Mouse (Mus musculus): ENCODE results near the gene Iqcf5. TPM values are rescaled to one million over a fixed set of nuclear protein-coding genes. Genes with fewer than 3 reads are reported as not detected.
"Not testable (repeated sequence)": the region's sequence is repeated elsewhere in the genome, so short reads cannot be mapped to it uniquely, and the experiment has no call there.

Iqcf5 gene
- polyA plus RNA-seq, 1 experiment from 2014 or later = not detected

GRCm38 (mm10) chr9:106483606-106484005, 30.8 kb upstream of the Iqcf5 start:
- WGBS = 92% methylated on average over 17 of the region's 17 CpGs

GRCm38 (mm10) chr9:106485076-106485475, 29.3 kb upstream of the Iqcf5 start:
- H3K4me1 ChIP-seq (replicated peaks) = no peaks in the 10 kb centered on the region; the same call in 1 of the 2 replicates
- WGBS = 83% methylated on average over 10 of the region's 10 CpGs
- no peak overlapping the region for H3K27ac ChIP-seq
- H3K27me3 ChIP-seq (ENCODE audit: insufficient read depth, poor library complexity, severe bottlenecking) = no peaks in the 10 kb centered on the region
- H3K36me3 ChIP-seq = peaks cover 63% of the 10 kb centered on the region
- H3K9me3 ChIP-seq = no peaks in the 10 kb centered on the region
- no peak overlapping the region for H3K4me3 ChIP-seq
- no peak for DNase-seq (ENCODE audit: low spot score)

More at GRCm38 (mm10) chr9:106483606-106484005, 30.8 kb upstream of the Iqcf5 start:
- Histone ChIP-seq H3K36me3 (peaks cover 73% of the 10 kb centered on the region), H3K9me3 (no peaks in the 10 kb centered on the region), H3K4me3 (no peak overlapping the region), H3K27ac (no peak overlapping the region), H3K4me1 (replicated peaks) (peaks cover 7% of the 10 kb centered on the region; the same call in 1 of the 2 replicates), H3K27me3 (ENCODE audit: insufficient read depth, poor library complexity, severe bottlenecking) (no peaks in the 10 kb centered on the region)
- no peak for DNase-seq (ENCODE audit: low spot score)

DNA sequence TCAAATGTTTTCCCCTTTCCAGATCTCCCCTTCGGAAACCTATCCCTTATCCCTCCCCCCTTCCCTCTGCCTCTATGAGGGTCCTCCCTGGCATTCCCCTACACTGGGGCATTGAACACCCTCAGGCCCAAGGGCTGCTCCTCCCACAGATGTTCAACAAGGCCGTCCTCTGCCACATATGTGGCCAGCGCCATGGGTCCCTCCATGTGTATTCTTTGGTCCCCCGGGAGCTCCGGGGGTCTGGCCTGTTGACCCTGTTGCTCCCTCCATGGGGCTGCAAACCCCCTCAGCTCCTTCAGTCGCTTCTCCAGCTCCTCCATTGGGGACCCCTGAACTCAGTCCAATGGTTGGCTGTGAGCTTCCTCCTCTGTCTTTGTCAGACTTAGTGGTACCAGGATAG, 26.8 kb upstream of the Iqcf5 start:
- H3K4me3 ChIP-seq; H3K27ac ChIP-seq; H3K4me1 ChIP-seq (replicated peaks); DNase-seq (ENCODE audit: low spot score); H3K27me3 ChIP-seq (ENCODE audit: insufficient read depth, poor library complexity, severe bottlenecking); H3K9me3 ChIP-seq: not testable (repeated sequence)
- WGBS = 81% methylated on average over 6 of the region's 6 CpGs
- peaks cover 40% of the 10 kb centered on the region for H3K36me3 ChIP-seq

GRCm38 (mm10) chr9:106499667-106500066, 14.7 kb upstream of the Iqcf5 start, which contains the start of gene Iqcf1:
Gene Iqcf1, plus strand, starts transcription at chr9:106499967.
- 90% methylated on average over 6 of the region's 6 CpGs for WGBS
- no peak for DNase-seq (ENCODE audit: low spot score)

GRCm38 (mm10) chr9:106501846-106502245, 12.5 kb upstream of the Iqcf5 start:
- Histone ChIP-seq H3K27me3 (ENCODE audit: insufficient read depth, poor library complexity, severe bottlenecking) (no peaks in the 10 kb centered on the region), H3K27ac (no peak overlapping the region), H3K4me3 (no peak overlapping the region), H3K9me3 (no peaks in the 10 kb centered on the region), H3K4me1 (replicated peaks) (no peaks in the 10 kb centered on the region), H3K36me3 (no peaks in the 10 kb centered on the region)
- WGBS = 90% methylated on average over 22 of the region's 22 CpGs
- DNase-seq (ENCODE audit: low spot score) = no peak

More at GRCm38 (mm10) chr9:106499667-106500066, 14.7 kb upstream of the Iqcf5 start, which contains the start of gene Iqcf1:
- Histone ChIP-seq H3K27ac (no peak within 1 kb of the TSS), H3K4me3 (no peak within 1 kb of the TSS), H3K9me3 (no peaks in the 10 kb centered on the region), H3K4me1 (replicated peaks) (no peaks in the 10 kb centered on the region), H3K36me3 (no peaks in the 10 kb centered on the region), H3K27me3 (ENCODE audit: insufficient read depth, poor library complexity, severe bottlenecking) (no peaks in the 10 kb centered on the region)

DNA sequence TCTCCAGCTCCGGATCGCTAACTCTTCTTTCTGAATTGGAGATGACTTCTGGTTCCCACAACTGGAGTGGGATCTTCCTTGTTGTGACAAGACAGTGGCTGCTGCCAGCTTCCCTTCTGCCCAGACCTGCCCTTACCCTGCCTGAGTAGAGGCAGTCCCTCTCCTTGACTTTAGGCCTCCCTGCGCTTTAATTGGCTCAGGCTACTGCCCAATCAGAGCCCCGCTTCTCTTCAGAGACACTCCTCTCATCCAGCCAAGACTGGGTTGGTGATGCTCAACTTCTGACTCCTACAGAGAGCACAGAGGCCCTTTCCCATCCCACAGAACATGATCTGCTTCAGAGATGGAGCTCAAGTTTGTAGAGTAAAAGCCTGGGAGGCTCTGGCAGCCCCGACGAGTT, 10.1 kb upstream of the Iqcf5 start:
- Histone ChIP-seq H3K27ac (no peak overlapping the region), H3K4me1 (replicated peaks) (no peaks in the 10 kb centered on the region), H3K9me3 (no peaks in the 10 kb centered on the region), H3K27me3 (ENCODE audit: insufficient read depth, poor library complexity, severe bottlenecking) (no peaks in the 10 kb centered on the region), H3K4me3 (no peak overlapping the region), H3K36me3 (no peaks in the 10 kb centered on the region)
- no peak for DNase-seq (ENCODE audit: low spot score)
- 67% methylated on average over 6 of the region's 6 CpGs for WGBS

DNA sequence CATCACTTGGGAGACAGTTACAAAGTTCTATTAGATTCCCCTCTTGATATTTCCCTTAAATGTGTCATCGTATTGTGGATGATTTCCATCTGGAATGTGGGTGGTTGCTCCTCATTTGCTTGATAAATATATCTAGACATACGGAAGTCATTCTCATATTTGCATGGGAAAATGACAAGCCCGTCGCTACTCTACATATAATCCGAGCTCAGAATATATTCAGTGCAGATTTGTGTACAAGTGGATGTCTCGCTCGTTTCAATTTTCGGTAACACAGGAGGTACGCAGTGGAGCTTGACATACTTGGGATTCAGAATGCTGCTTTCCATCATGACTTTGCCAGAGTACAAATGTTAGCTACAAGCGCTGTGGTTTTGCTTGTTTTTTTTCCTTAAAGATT, 5.0 kb upstream of the Iqcf5 start:
- no peaks in the 10 kb centered on the region for H3K9me3 ChIP-seq
- H3K4me1 ChIP-seq (replicated peaks) = no peaks in the 10 kb centered on the region
- no peaks in the 10 kb centered on the region for H3K36me3 ChIP-seq
- no peaks in the 10 kb centered on the region for H3K27me3 ChIP-seq (ENCODE audit: insufficient read depth, poor library complexity, severe bottlenecking)
- H3K4me3 ChIP-seq = no peak overlapping the region
- no peak for DNase-seq (ENCODE audit: low spot score)
- H3K27ac ChIP-seq = no peak overlapping the region
- 93% methylated on average over 10 of the region's 10 CpGs for WGBS

- no peaks in the 10 kb centered on the region for H3K9me3 ChIP-seq
- no peaks in the 10 kb centered on the region for H3K27me3 ChIP-seq (ENCODE audit: insufficient read depth, poor library complexity, severe bottlenecking)
- no peak for DNase-seq (ENCODE audit: low spot score)
- H3K36me3 ChIP-seq = no peaks in the 10 kb centered on the region
- WGBS = 77% methylated on average over 13 of the region's 13 CpGs
- no peak overlapping the region for H3K27ac ChIP-seq
- H3K4me1 ChIP-seq (replicated peaks) = no peaks in the 10 kb centered on the region
- no peak overlapping the region for H3K4me3 ChIP-seq
Observed at GRCm38 (mm10) chr9:106512729-106513450, 1.5 kb upstream of the Iqcf5 start.

DNA sequence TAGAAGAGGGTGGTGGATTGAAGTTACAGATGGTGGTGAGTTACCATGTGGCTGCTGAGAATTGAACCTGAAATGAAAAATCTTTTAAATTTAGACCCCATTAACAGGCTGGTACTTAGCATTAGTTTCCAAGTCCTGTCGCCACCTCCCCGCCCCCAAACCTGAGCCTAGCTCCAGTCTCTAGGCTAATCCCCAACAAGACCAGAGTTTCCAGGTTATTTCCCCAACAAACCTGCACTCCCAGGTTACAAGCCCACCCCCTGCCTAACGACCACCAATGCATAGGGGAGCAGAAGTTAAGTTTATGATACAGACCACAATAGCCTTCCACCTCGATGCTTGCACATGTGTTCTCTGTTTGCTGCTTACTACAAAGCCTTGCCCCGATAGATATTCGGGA, 807 bp upstream of the Iqcf5 start:
- Histone ChIP-seq H3K4me3 (no peak overlapping the region), H3K27me3 (ENCODE audit: insufficient read depth, poor library complexity, severe bottlenecking) (no peaks in the 10 kb centered on the region), H3K27ac (no peak overlapping the region), H3K36me3 (no peaks in the 10 kb centered on the region), H3K9me3 (no peaks in the 10 kb centered on the region), H3K4me1 (replicated peaks) (no peaks in the 10 kb centered on the region)
- WGBS = 81% methylated on average over 6 of the region's 6 CpGs
- no peak for DNase-seq (ENCODE audit: low spot score)

DNA sequence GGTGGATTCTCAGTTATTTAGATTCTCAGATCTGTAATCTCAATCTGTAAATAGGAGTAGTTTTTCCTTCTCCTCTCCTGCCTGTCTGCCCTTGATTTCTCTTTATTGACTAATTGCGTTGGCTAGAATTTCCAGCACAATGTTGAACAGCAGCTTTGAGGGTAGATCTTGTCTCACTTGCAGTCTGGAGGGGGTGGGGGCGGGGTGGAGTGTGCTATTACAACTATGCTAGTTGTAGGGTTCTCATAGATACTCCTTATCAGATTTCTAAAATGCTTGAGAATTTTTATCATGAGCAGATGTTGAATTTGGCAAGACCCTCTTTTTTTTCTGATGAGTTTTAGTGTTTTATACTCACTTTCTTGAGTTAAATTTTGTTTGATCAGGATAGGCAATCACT, 5.1 kb downstream of the Iqcf5 start:
- no peak for DNase-seq (ENCODE audit: low spot score)
- no peaks in the 10 kb centered on the region for H3K27me3 ChIP-seq (ENCODE audit: insufficient read depth, poor library complexity, severe bottlenecking)
- no peak overlapping the region for H3K27ac ChIP-seq
- WGBS = 75% methylated on average over 2 of the region's 2 CpGs
- H3K36me3 ChIP-seq = no peaks in the 10 kb centered on the region
- no peaks in the 10 kb centered on the region for H3K9me3 ChIP-seq
- no peaks in the 10 kb centered on the region for H3K4me1 ChIP-seq (replicated peaks)
- H3K4me3 ChIP-seq = no peak overlapping the region

DNA sequence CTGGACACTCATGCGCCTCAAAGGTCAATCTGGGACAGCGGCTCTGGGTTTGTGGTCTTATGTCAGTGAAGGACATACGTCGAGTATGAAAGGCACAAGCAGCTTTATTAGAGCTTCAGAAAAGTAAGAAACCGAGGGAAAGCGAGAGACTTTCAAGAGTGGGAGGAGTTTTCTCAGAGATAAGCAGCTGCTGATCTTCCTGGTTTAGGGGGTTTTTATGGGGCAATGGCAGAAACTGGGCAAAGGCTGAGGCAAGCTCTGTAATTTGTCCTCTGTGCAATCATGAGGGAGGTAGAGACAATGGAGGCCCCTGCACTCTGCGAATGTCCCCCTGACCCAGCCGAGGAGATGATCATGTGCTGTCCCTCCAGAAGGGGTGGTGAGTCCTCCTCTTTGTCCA, 5.5 kb downstream of the Iqcf5 start:
- Histone ChIP-seq H3K4me1 (replicated peaks) (no peaks in the 10 kb centered on the region), H3K27me3 (ENCODE audit: insufficient read depth, poor library complexity, severe bottlenecking) (no peaks in the 10 kb centered on the region), H3K9me3 (no peaks in the 10 kb centered on the region), H3K27ac (no peak overlapping the region), H3K36me3 (no peaks in the 10 kb centered on the region), H3K4me3 (no peak overlapping the region)
- WGBS = 83% methylated on average over 8 of the region's 8 CpGs
- no peak for DNase-seq (ENCODE audit: low spot score)

DNA sequence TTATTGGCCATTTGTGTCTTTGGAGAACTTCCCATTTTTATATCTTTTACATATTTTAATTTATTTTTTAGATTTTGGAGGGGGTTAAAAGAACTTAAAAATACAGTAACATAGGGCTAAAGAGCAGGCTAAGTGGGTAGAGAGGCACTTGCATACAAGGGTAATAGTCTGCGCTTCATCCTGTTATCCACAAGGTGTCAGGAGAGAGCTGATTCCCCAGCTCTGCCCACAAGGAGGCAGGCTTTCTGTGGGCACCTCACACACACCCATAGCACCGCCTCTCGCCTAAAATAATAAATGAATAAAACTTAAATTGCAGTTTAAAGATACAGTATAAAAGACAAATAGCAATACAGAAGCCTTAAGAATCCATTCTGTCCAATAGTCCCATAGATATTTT, 17.5 kb downstream of the Iqcf5 start:
- H3K4me3 ChIP-seq = no peak overlapping the region
- no peaks in the 10 kb centered on the region for H3K36me3 ChIP-seq
- WGBS = 32% methylated on average over 3 of the region's 3 CpGs
- peak; percentile 17 for DNase-seq (ENCODE audit: low spot score)
- no peaks in the 10 kb centered on the region for H3K9me3 ChIP-seq
- H3K4me1 ChIP-seq (replicated peaks) = no peaks in the 10 kb centered on the region
- no peaks in the 10 kb centered on the region for H3K27me3 ChIP-seq (ENCODE audit: insufficient read depth, poor library complexity, severe bottlenecking)
- H3K27ac ChIP-seq = no peak overlapping the region

GRCm38 (mm10) chr9:106534296-106534695, 19.9 kb downstream of the Iqcf5 start:
- no peak for DNase-seq (ENCODE audit: low spot score)
- Histone ChIP-seq H3K4me3 (no peak overlapping the region), H3K9me3 (no peaks in the 10 kb centered on the region), H3K4me1 (replicated peaks) (no peaks in the 10 kb centered on the region), H3K27me3 (ENCODE audit: insufficient read depth, poor library complexity, severe bottlenecking) (no peaks in the 10 kb centered on the region), H3K36me3 (no peaks in the 10 kb centered on the region), H3K27ac (no peak overlapping the region)
- WGBS = 92% methylated on average over 7 of the region's 7 CpGs

GRCm38 (mm10) chr9:106534975-106535374, 20.6 kb downstream of the Iqcf5 start:
- DNase-seq (ENCODE audit: low spot score) = no peak
- no peaks in the 10 kb centered on the region for H3K36me3 ChIP-seq
- WGBS = 93% methylated on average over 11 of the region's 11 CpGs
- H3K4me1 ChIP-seq (replicated peaks) = no peaks in the 10 kb centered on the region
- H3K9me3 ChIP-seq = no peaks in the 10 kb centered on the region
- no peaks in the 10 kb centered on the region for H3K27me3 ChIP-seq (ENCODE audit: insufficient read depth, poor library complexity, severe bottlenecking)
- no peak overlapping the region for H3K27ac ChIP-seq
- H3K4me3 ChIP-seq = no peak overlapping the region

All from hindbrain, embryonic 10.5 days (tissue).